Mouse (Mus musculus): ENCODE measurements at regions not wholly inside any gene's neighbourhood (a gene's known extent, or its start where the extent isn't known, plus 50 kb on each side); places are given as distances from the start of the nearest gene placed in this dataset.
"Not testable (repeated sequence)": the region's sequence is repeated elsewhere in the genome, so short reads cannot be mapped to it uniquely, and the experiment has no call there.

DNA sequence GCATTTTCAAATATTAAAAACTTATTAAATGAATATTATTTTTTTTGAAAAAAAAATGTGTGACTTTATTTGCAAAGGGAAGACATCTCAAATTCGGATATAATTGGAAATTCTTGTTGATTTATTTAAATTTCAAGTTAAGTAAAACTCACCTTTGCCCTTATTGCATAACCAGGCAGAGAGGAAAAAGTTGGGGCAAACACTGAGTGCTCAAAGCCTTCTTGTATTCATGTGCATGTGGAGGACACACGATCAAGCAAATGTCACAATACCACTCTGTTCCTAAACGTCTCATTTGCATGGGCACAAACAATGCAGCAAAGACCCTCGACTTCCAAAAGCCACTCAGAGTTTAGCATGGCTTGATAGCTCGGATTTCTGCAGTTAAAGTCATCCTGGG is 275.1 kb downstream of the Hace1 start:
- DNase-seq = no peak
- intact Hi-C loops (cut with DNase I) = no loop called here

GRCm38 (mm10) chr10:45855514-45855913 is 277.9 kb downstream of the Hace1 start:
- no peak for DNase-seq
- intact Hi-C loops (cut with DNase I) = no loop called here

GRCm38 (mm10) chr10:45859137-45859536 is 281.5 kb downstream of the Hace1 start:
- no peak for DNase-seq
- intact Hi-C loops (cut with DNase I) = no loop called here

DNA sequence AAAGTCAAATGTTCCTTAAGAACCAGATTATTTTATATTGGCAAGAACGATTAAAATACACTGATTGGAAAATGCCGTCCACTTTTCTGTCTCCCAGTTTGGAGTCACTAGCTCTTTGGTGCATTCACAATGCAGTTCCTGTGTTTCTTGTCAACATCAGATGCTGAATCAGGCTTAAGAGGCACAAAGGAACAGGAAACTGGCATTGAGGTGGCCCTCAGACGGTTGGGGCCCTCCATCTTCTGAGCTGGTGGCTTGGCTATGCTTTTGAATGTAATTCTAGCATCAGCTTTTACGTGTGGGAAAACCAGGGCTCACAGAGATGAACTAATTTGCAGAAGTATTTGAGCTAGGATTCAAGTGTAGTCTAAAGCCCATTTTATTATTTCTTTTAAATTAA is 282.3 kb downstream of the Hace1 start:
- intact Hi-C loops (cut with DNase I) = no loop called here
- no peak for DNase-seq

- DNase-seq = no peak
- intact Hi-C loops (cut with DNase I) = no loop called here
Measured at GRCm38 (mm10) chr10:45860696-45861095, 283.1 kb downstream of the Hace1 start.

DNA sequence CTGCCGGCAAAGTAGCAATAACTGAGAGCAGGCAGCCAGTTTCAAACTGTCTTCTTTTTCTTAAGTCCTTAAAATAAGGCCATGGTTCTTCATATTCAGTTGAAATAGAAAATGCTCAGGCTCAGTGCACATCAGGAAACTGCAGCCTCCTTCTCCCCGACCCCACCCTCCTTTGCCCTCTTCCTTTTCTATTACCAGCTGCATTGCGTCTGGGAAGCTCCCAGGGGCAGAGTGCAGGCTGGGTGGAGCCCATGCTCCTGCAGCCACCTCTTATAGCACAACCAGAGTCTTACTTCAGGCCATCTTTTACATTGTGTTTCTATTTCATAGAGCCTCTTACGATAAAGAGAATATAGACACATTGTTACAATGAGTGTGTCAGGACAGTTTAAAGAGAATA is 288.2 kb downstream of the Hace1 start:
- intact Hi-C loops (cut with DNase I) = no loop called here
- no peak for DNase-seq

GRCm38 (mm10) chr10:45866860-45867259 is 289.2 kb downstream of the Hace1 start:
- no peak for DNase-seq
- intact Hi-C loops (cut with DNase I) = no loop called here

GRCm38 (mm10) chr10:45871028-45871427 is 293.4 kb downstream of the Hace1 start:
- intact Hi-C loops (cut with DNase I) = no loop called here
- no peak for DNase-seq

DNA sequence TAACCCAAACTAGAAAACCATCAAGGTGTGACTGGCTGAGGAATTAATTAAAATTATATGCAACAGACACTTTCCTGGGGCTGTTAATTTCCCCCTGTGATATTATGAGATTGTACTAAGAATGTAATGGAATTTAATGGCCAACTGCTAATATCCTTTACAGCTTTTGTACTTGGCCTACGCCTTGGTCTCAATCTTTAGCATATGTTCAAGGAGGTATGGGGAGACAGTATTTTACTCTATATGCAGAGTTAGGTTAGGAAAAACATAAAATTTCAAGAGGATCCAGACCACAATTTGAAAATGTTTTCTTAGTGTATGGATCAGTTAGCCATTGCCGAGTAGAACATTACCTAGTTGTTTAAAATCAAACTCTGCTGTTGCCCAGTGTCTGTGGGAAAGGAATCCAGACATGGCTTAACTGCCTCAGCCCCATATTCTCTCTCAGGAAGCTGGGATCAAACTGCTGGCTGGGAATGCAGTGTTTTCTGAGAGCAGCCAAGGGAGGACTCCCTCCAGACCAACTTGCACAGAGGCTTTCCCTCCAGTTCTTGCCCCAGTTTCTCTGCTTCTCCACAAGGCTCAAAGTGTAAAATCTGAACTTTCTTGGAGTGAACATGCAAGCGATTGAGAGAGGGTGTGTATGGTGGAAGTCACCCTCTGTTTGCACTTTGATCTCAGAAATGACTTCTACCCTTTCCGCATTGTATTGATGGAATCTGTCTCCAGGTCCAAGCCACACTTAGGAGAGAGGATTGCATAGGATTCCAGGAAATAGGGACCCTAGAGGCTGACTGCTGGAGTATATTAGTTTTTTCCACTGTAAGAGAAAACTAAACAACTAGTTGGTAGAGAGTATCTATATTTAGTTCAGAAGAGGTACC is 294.6 kb downstream of the Hace1 start:
- no peak for DNase-seq
- intact Hi-C loops (cut with DNase I) = no loop called here

- no peak for DNase-seq
- intact Hi-C loops (cut with DNase I) = no loop called here
Measured at GRCm38 (mm10) chr10:45873805-45874780, 296.5 kb downstream of the Hace1 start.

GRCm38 (mm10) chr10:45875287-45875686 is 297.7 kb downstream of the Hace1 start:
- intact Hi-C loops (cut with DNase I); DNase-seq: not testable (repeated sequence)

DNA sequence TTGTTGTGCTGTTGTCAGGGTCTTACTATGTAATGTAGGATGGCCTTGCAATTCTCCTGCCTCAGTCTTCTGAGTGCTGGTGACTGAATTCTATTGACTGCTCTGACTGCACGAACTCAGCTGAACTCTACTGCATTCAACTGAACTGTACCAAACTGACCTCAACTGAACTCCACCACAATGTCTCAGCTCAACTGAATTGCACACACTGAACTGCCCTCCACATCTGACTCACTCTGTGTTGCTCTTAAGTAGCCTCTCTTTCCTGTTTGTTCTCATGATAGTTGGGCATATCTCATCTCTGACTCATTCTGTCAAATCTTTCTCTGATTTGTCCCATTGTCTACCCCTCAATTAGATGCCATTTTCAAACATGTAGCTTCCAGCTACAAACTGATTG is 306.1 kb downstream of the Hace1 start:
- intact Hi-C loops (cut with DNase I) = no loop called here

GRCm38 (mm10) chr10:45886636-45887035 is 309.0 kb downstream of the Hace1 start:
- intact Hi-C loops (cut with DNase I) = no loop called here

More for the DNA sequence above, 306.1 kb downstream of the Hace1 start:
- no peak for DNase-seq

DNA sequence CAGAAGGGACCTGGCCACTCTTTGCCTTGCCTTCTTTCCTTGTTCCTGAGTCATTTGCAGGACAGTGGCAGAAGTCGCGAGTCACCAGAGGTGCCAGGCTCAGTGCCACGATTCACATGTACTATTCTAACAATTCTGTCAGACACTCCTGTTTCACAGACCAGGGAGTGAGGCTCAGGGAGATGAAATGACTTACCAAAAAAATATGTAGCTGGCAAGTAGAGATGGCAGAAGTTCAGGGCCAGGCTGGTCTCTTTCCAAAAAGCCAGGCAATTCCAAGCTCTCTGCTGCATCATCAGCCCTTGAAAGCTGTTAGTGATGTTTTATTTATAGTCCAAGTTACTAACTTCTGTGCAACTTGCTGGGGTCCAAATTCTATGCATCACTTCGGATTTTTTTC is 311.2 kb downstream of the Hace1 start:
- intact Hi-C loops (cut with DNase I) = no loop called here
- peak; percentile 41 for DNase-seq

More at GRCm38 (mm10) chr10:45886636-45887035, 309.0 kb downstream of the Hace1 start:
- DNase-seq = no peak

DNA sequence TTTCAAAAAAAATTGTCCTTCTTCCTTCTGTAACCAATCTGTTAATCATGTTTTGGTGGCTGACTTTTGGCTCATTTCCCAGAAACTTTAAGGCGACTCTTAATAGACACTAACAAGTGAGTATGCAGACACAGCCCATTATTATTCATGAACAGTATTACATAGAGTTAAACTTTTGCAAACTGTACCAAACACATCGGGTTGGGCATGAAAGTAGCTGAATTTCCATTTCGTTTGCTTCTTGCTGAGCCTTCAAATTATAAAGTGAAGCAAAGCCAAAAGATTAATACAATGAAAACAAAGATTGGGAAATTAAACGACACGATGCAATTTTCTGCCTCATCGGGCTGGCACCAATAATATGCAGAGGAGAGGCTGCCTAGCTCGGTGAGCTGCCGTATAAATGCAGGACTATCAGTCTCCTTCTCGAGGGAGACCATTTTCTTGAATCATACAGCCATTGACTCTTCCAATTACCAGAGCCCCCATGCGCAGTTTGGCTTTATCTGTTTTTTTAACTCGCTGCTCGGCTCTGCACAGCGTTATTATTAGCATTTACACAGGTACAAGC is 311.8 kb downstream of the Hace1 start:
- peak; percentile 37 for DNase-seq
- intact Hi-C loops (cut with DNase I) = no loop called here

DNA sequence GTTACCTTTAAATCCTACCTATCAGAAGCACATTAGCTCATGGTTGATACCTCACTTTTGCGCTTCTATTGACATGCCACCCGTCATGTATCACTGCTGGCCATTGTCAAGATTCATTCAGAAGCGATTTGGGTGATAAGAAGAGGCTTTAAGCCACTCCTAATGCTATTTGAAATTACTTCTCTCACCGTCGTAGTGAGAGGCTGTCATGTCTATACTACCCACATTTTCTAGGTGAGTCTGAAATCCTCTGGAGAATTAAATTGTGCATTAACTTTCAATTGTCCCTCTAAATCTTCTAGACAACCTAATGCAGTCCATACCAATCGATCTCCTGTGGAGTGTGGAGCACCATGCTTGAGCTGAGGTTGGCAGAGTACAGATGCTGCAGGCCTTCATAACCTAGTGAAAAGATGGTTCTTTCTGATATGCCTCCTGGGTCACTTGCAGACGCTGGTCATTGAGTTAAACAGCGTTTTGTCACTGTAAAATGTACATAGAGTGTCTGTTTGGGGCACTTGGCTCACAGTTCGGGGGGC is 312.5 kb downstream of the Hace1 start:
- intact Hi-C loops (cut with DNase I) = no loop called here
- DNase-seq = no peak

DNA sequence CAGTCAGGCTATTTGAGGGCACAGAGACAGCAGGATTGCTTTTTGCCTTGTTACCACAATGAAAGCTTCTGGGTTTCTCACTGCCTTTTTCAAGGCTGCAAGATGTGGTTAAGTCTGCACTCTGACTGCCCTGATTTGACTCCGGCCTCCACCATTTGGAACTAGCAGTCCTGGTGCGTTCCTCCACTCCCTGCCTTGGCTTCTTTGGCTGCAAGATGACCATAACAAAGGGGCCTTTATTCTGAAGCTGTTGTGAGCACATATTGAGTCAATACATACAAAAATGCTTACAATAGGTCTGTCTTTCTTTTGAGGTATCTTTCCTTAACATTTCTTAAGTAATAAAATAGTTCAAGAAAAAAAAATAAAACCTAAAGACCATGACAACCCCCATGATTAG is 314.8 kb downstream of the Hace1 start:
- intact Hi-C loops (cut with DNase I) = no loop called here
- DNase-seq = no peak

DNA sequence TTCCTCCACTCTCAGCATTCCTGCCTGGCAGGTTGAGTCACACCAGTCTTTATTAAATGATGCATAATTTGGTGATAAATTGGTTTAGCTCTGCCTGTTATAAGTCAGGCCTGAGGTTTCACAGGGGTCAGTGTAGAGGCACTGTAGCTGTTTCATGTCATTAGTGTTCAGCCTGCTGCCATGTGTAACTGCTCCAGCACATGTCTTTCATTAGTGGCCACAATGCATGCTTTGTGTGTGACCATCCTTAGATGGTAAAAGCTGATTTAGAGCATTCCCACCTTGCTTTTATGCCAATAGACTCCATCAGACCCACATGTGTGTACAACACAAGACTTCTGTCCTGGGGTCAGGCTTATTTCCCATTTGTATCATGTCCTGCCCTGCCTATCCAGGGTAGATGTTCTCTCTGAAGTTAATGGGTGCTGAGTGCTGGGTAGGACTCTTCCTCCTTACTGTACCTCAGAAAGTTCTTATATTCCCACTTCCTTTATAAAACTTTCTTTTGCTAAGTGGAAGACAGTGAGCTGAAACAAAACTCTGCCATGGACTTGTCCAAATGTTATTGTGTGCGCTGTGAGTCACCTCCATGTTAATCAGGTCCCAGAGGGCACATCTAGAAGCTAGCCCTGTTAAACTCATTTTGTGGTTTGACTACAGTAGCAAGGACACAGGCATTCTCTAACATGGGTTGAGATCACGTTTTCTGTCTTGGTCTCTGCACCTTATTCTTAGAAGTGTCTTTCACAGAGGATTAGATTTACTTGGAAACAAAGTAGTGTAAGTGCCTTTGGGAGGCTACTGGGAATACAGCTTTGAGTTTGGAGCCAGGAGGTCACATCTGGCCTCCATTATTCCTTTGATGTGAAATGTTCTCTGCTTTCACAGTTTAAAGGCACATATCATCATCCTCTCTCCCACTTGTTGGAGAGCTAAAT is 316.5 kb downstream of the Hace1 start:
- no peak for DNase-seq
- intact Hi-C loops (cut with DNase I) = no loop called here

DNA sequence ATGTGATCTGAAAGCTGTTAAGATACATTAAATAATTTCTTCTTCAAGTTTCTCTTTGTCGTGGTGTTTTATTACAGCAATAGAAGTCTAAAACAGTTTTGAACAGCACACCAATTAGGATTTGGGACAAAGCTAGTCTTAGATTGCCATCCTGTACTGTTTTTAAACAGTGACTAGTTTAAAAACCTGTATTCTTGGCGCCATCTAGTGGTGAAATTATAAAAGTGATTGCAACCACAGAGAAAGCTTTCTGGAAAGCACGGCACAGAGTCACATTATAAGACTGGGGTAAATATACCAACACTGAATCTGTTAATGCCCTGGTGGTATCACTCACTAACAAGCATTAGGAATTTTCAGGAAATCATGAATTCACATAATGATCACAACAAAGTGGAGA is 339.3 kb downstream of the Hace1 start:
- DNase-seq = no peak
- intact Hi-C loops (cut with DNase I) = loop anchor here (5.0 kb wide), 1 partner anchor 240 kb away; no protein-coding TSS in a partner anchor

- intact Hi-C loops (cut with DNase I) = no loop called here
- no peak for DNase-seq
Measured at GRCm38 (mm10) chr10:45925746-45926145, 348.1 kb downstream of the Hace1 start.
